Mouse (Mus musculus) heart, adult 2 months (tissue): ENCODE measurements at regions not wholly inside any gene's neighbourhood (a gene's known extent, or its start where the extent isn't known, plus 50 kb on each side); places are given as distances from the start of the nearest gene placed in this dataset.

ENCODE experiments used
- CTCF ChIP-seq: fragments of 200-600 bp; IDR thresholded peaks from 2 replicates; pipeline ENCODE4 v1.8.1; 2022; ENCODE audit warnings: antibody characterized with exemption, mild to moderate bottlenecking, moderate library complexity
- POLR2A ChIP-seq: fragments of 200-500 bp; IDR thresholded peaks from 2 replicates; pipeline ENCODE4 v1.6.1; 2011; ENCODE audit warnings: mild to moderate bottlenecking, low read depth, low read length, control low read depth; ENCODE audit not compliant: insufficient read depth

DNA sequence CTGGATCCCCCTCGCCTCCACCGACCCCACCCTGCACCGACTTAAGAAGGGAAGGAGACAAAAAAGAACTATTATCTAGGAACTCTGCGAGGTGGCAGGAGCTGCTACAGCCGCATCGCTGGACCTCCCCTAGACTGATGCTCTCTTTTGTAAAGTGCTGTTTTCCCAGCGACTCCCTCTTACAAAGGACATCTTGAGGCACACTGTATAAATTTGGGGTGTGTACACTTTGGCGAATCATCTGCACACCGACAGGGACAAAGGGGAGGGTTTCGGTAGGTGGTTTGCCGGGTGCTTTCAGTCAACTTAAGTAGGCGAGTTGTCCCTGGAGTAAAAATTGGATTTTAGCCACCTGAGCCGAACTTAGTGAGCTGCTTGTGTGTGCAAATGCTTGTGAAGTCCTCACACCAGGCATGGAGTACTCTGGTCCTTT, 112.4 kb upstream of the Ubash3b start:
- TF ChIP-seq POLR2A, result no peak
- no peak for TF ChIP-seq CTCF
